Mouse (Mus musculus): ENCODE data around the gene Ceacam19. TPM values are rescaled to one million over a fixed set of nuclear protein-coding genes. Genes with fewer than 3 reads are reported as not detected.
A peak's percentile ranks its signal among the peaks of the same experiment; 100 is the strongest.

Ceacam19 gene
- polyA plus RNA-seq, 1 experiment from 2014 or later: 0.48 TPM

DNA sequence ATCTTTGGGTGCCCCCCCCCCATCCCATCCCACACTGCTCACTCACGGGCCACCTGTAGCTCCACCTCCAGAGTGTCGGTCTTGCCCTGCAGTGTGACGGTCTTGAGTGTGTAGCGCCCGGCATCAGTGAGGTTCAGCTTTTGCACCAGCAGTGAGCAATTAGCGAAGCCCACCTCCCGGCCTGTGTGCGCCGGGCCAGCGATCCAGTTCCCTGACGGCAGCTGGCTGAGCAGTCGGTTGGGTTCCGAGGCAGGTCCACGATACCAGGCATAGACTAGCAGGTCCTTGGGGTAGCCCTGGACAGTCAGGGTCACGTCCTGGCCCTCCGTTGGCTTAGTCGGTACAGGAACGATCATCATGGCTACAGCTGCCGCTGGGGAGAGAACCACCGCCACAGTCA is 34.2 kb downstream of the Ceacam19 start:
- Histone ChIP-seq H3K36me3 (no peaks in the 10 kb centered on the region), H3K4me1 (peaks cover 6% of the 10 kb centered on the region; the same call in 1 of the 2 replicates), H3K27me3 (peaks cover 32% of the 10 kb centered on the region), H3K27ac (no peak overlapping the region), H3K4me2 (no peak overlapping the region), H3K9me3 (no peaks in the 10 kb centered on the region), H3K4me3 (no peak overlapping the region), H3K9ac (no peak overlapping the region)
- no peak for ATAC-seq (ENCODE audit: insufficient number of reproducible peaks, insufficient read depth, low FRiP score, low TSS enrichment, low read depth)
- WGBS: 89% methylated on average over 20 of the region's 20 CpGs

DNA sequence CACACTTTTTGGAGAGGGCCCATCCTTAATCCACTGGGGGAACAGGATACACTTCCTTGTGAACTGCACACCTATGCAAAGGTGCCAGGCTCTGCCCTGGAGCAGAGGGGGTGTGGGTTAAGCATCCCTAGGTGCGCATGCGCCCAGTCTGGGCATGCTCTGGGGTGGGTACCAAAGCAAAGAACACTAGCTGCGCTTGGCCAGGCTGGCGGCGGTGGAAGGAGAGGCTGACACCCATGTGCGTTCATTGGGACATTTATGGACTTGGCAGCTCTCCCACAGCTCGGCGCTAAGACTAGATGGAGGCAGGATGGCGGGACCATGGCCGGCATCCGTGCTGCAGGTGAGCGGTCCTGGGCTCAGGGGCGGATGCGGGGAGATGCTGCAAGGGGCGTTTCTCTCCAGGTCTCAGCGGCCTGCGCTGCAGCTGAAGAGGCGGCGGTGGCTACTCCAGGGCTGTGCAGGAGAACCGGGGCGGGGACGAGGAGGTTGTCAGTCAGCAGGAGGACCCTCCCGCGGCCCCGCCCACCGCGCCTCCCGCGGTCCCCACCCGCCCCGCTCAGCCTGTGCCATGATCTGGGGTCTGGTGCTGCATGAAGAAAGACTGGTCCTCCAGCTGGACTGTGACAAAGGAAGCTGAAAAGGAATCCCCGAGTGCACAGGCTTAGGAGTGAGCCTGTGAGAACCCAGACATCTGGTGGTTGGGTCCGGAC is 35.8 kb downstream of the Ceacam19 start, which contains the start of gene Gm19345:
TSS of gene Gm19345 (plus strand) at position 146 of the 713 bp plus-strand sequence.
- 3% methylated on average over 33 of the region's 33 CpGs for WGBS
- H3K4me1 ChIP-seq: peaks cover 10% of the 10 kb centered on the region; the same call in 1 of the 2 replicates
- ATAC-seq (ENCODE audit: insufficient number of reproducible peaks, insufficient read depth, low FRiP score, low TSS enrichment, low read depth): peak; percentile 63; the same call in 1 of the 2 replicates
- no peaks in the 10 kb centered on the region for H3K36me3 ChIP-seq
- H3K4me2 ChIP-seq: peak within 1 kb of the TSS; percentile 60
- H3K9ac ChIP-seq: peak within 1 kb of the TSS; percentile 66
- no peaks in the 10 kb centered on the region for H3K9me3 ChIP-seq
- H3K4me3 ChIP-seq: peak within 1 kb of the TSS; percentile 34
- H3K27ac ChIP-seq: no peak within 1 kb of the TSS
- peaks cover 41% of the 10 kb centered on the region for H3K27me3 ChIP-seq

DNA sequence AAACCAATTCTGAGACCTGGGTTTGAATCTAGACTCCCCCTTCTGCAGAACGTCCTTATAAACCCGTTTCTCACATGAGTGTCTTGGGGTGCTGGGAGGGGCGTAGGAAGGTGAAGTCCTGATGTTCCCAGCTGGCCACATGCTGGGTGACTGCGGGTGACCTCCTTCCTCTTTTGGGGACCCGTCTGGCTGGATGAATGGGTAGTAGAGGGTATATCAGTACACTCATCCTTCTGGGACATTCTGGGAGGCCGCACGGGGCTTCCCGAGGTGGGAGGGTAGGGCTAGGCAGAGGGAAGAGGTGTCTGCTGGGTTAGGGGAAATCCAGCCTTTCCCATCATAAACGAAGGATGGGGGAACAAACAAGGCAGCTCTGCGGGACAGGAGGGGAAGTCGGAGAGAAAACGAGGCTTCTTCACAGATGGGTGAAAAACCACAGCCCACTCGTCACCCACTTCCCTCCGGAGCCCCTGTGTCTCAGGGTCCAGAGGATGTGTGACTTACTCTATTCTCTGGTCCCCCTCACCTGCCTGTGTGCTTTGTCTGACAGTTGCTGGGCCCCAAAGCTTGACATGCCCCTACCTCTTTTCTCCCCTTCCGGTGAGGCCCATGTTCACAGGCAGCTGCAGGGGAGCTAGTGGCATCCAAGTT is 43.1 kb downstream of the Ceacam19 start:
- no peak for ATAC-seq (ENCODE audit: insufficient number of reproducible peaks, insufficient read depth, low FRiP score, low TSS enrichment, low read depth)
- WGBS: 60% methylated on average over 15 of the region's 15 CpGs
- Histone ChIP-seq H3K27ac (no peak overlapping the region), H3K27me3 (peaks cover 39% of the 10 kb centered on the region), H3K4me3 (no peak overlapping the region), H3K4me2 (no peak overlapping the region), H3K9ac (no peak overlapping the region), H3K4me1 (peaks cover 5% of the 10 kb centered on the region; the same call in 1 of the 2 replicates), H3K36me3 (no peaks in the 10 kb centered on the region), H3K9me3 (no peaks in the 10 kb centered on the region)

DNA sequence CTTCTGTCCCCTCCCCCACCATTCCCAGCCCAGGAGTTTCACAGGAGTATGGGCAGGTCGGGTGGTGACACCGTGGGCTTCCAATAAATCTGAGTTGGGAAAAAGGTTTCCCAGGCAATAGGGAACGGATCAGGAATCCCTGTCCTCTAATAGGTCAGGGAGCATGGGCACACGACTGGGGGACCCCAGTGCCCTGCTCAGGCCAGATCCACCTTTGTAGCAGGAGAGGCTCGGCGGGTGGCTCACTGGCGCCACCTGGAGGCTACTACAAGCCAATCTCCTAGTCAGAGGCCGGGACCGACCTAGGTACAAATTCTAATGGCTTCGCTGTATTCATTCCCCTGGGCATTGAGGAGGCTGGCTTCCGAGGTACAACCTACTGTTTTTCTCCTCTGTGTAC is 44.2 kb downstream of the Ceacam19 start:
- ATAC-seq (ENCODE audit: insufficient number of reproducible peaks, insufficient read depth, low FRiP score, low TSS enrichment, low read depth): peak; percentile 66; the same call in 1 of the 2 replicates

DNA sequence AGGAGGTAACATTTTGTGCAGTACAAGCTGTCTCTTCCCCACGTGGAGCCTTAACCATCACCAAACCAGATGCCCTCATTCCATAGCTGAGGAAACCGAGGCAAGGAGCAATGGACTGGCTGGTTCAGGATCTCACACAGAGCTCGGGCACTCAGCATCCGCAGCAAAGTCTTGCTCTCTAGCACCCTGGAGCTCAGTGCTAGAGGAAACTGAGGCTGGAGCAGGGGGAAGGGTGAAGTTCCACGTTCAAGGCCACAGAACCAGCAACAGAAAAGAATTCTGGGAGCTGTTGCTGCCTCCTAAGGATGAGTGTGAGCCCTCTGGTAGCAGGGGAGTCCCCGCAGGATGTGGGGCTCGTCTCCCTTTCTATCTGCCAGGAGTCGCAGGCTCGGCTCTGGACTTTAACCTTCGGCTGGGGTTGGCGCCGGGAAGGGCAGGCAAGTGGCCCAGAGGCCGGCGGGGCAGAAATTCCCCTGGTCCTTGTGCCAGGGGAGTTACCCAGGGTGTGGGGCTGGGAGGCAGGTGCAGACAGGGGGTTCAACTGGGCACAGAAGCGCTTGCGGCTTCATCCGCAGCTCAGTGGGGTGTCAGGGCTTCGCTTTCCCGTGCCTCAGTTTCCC is 44.8 kb downstream of the Ceacam19 start:
- ATAC-seq (ENCODE audit: insufficient number of reproducible peaks, insufficient read depth, low FRiP score, low TSS enrichment, low read depth): no peak
- WGBS: 26% methylated on average over 19 of the region's 19 CpGs
- H3K27me3 ChIP-seq: peaks cover 33% of the 10 kb centered on the region

More for the DNA sequence above, 44.2 kb downstream of the Ceacam19 start:
- Histone ChIP-seq H3K36me3 (no peaks in the 10 kb centered on the region), H3K4me2 (no peak overlapping the region), H3K27ac (no peak overlapping the region), H3K9me3 (no peaks in the 10 kb centered on the region), H3K9ac (0 out of 2 replicates have a peak overlapping the region, but pooled peaks have one; percentile 16), H3K27me3 (peaks cover 36% of the 10 kb centered on the region), H3K4me1 (peaks cover 5% of the 10 kb centered on the region; the same call in 1 of the 2 replicates), H3K4me3 (no peak overlapping the region)
- 3% methylated on average over 11 of the region's 11 CpGs for WGBS

DNA sequence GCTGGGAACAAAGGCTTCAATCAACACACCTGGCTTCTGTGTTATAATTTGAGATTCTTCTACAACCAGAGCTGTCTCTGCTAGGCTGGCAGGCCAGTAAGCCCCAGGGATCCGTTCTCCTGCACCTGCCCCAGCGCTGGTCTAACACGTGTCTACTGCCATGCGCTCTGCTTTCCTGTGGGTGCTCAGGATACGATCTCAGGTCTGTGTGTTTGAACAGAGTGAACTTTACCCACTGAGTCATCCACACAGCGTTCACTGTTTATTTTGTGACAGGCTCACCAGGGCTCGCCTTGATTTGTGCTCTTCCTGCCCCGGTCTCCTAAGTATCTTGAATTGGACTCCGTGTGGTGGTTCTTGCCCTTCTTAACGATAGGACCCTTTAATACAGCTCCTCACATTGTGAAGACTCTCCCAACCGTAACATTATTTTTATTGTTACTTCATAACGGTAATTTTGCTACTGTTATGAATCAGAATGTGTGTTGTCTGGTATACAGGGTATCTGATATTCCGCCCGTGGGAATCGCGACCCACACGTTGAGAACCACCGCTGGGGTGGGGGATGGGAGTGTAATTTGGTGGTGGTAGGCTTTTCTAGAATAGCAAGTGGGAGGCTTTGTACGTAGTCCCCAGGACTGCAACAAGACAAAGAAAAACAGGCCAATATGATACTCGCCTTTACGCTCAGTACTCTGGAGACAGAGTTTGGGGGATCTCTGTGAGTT is 45.9 kb downstream of the Ceacam19 start:
- Histone ChIP-seq H3K4me3 (no peak overlapping the region), H3K4me2 (no peak overlapping the region), H3K36me3 (no peaks in the 10 kb centered on the region), H3K27me3 (peaks cover 26% of the 10 kb centered on the region), H3K9me3 (no peaks in the 10 kb centered on the region), H3K27ac (no peak overlapping the region), H3K9ac (no peak overlapping the region), H3K4me1 (no peaks in the 10 kb centered on the region)
- WGBS: 83% methylated on average over 21 of the region's 21 CpGs
- ATAC-seq (ENCODE audit: insufficient number of reproducible peaks, insufficient read depth, low FRiP score, low TSS enrichment, low read depth): no peak

More for the DNA sequence above, 44.8 kb downstream of the Ceacam19 start:
- no peaks in the 10 kb centered on the region for H3K9me3 ChIP-seq
- H3K9ac ChIP-seq: 0 out of 2 replicates have a peak overlapping the region, but pooled peaks have one; percentile 16
- H3K27ac ChIP-seq: no peak overlapping the region
- H3K36me3 ChIP-seq: no peaks in the 10 kb centered on the region
- H3K4me3 ChIP-seq: no peak overlapping the region
- peaks cover 5% of the 10 kb centered on the region; the same call in 1 of the 2 replicates for H3K4me1 ChIP-seq
- H3K4me2 ChIP-seq: no peak overlapping the region

DNA sequence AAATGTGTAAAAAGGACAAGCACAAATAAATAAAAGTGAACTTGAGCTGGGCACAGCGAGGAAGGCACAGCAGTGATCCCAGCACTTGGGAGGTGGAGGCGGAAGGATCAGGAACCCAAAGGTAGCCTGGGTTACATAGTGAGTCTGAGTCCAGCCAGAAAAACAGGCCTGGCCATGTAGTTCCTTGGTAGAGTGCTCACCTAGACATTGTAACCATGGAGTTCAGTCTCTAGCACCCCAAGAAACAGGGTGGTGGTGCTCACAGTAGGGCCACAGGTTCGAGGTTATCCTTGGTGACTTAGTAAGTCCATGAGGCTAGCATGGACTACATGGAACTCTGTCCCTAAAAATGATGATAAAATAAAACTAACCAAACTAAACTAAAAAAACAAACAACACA is 46.8 kb downstream of the Ceacam19 start:
- ATAC-seq (ENCODE audit: insufficient number of reproducible peaks, insufficient read depth, low FRiP score, low TSS enrichment, low read depth): no peak
- Histone ChIP-seq H3K4me3 (no peak overlapping the region), H3K9me3 (no peaks in the 10 kb centered on the region), H3K27me3 (peaks cover 26% of the 10 kb centered on the region), H3K4me2 (no peak overlapping the region), H3K4me1 (no peaks in the 10 kb centered on the region), H3K27ac (no peak overlapping the region), H3K36me3 (no peaks in the 10 kb centered on the region), H3K9ac (no peak overlapping the region)
- 78% methylated on average over 3 of the region's 3 CpGs for WGBS

DNA sequence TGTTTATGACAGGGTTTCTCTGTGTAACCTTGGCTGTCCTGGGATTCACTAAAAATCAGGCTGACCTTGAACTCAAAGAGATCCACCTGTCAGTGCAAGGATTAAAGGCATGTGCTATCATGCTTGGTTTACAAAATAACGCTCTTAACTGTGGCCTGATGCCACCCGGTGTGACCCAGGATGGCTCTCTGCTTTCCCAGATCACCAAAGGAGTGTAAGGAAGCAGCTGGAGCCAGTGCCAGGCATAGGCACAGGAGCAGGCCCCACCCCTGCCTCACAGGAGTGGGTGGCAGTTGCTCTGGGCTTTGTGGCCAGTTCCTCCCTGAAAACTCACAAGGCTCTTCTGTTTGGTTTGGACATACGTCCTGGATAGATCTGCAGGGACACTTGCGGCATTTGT is 47.4 kb downstream of the Ceacam19 start:
- Histone ChIP-seq H3K36me3 (no peaks in the 10 kb centered on the region), H3K9me3 (no peaks in the 10 kb centered on the region), H3K27ac (no peak overlapping the region), H3K27me3 (peaks cover 26% of the 10 kb centered on the region), H3K4me3 (no peak overlapping the region), H3K4me2 (no peak overlapping the region), H3K4me1 (no peaks in the 10 kb centered on the region), H3K9ac (no peak overlapping the region)
- WGBS: 71% methylated on average over 4 of the region's 4 CpGs
- ATAC-seq (ENCODE audit: insufficient number of reproducible peaks, insufficient read depth, low FRiP score, low TSS enrichment, low read depth): no peak

DNA sequence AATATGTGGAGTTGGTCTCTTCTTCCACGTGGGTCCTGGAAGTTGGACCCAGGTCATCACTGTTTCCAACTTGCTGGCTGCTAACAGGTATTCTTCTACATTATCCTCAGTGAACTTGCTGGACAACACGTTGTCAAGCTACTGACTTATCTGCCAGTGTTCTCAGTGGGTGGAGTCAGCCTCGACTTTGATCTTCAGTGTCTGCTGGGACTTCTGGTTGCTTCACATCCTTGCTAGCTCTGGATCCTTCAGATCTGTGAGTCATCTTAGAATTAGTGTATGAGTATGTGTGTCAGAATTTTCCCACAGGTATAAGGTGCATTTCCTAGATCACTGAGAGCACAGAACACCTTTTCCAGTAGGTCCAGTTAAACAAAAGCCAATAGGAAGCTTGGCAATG is 50.9 kb downstream of the Ceacam19 start:
- Histone ChIP-seq H3K9ac (no peak overlapping the region), H3K9me3 (no peaks in the 10 kb centered on the region), H3K36me3 (no peaks in the 10 kb centered on the region), H3K4me2 (no peak overlapping the region), H3K4me3 (no peak overlapping the region), H3K4me1 (0 out of 2 replicates have a peak, but pooled peaks cover under 1% of the 10 kb centered on the region), H3K27ac (no peak overlapping the region), H3K27me3 (no peaks in the 10 kb centered on the region)
- WGBS: 57% methylated on average over 3 of the region's 3 CpGs
- ATAC-seq (ENCODE audit: insufficient number of reproducible peaks, insufficient read depth, low FRiP score, low TSS enrichment, low read depth): no peak

DNA sequence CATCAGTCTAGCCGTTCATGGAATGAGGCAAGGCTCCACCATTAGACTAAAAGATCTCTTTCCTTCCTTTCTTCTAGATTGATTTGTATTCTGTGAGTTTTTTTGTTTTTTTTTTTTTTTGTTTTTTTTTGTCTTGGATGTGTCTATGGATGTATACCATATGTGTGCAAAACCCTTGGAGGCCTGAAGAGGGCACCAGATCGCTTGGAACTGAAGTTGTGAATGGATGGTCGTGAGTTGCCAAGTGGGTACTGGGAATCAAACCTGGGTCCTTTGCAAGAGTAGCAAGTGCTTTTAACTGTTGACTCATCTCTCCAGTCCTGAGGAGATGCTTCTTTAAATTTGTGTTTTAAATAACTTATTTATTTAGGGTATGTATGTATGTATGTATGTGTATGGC is 53.7 kb downstream of the Ceacam19 start:
- no peak for ATAC-seq (ENCODE audit: insufficient number of reproducible peaks, insufficient read depth, low FRiP score, low TSS enrichment, low read depth)
- Histone ChIP-seq H3K9me3 (no peaks in the 10 kb centered on the region), H3K27ac (no peak overlapping the region), H3K27me3 (no peaks in the 10 kb centered on the region; the same call in 1 of the 2 replicates), H3K4me1 (peaks cover 14% of the 10 kb centered on the region), H3K9ac (no peak overlapping the region), H3K4me2 (no peak overlapping the region), H3K4me3 (no peak overlapping the region), H3K36me3 (no peaks in the 10 kb centered on the region)
- WGBS: 65% methylated on average over 3 of the region's 3 CpGs

DNA sequence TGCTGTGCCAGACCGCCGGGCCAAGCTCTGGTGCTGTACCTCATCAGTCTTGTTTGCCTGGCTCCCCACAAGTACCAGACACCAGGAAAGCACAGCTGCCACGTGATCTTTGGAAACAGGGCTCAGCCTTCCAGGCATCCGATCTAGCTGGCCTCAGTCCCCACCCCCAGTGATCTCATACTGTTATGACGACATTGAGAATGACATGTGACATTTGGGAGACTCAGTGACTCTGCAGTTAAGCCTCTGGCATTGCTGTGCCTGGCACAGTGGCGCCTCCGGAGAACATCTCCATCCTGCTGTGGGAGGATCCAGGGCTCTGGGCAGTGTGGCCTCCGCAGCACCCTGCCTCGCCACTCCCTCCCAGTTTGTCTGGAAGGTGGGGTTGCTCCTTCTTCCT is 55.9 kb downstream of the Ceacam19 start:
- Histone ChIP-seq H3K4me1 (peaks cover 18% of the 10 kb centered on the region), H3K36me3 (no peaks in the 10 kb centered on the region), H3K4me2 (no peak overlapping the region), H3K9ac (no peak overlapping the region), H3K4me3 (no peak overlapping the region), H3K27me3 (no peaks in the 10 kb centered on the region; the same call in 1 of the 2 replicates), H3K9me3 (no peaks in the 10 kb centered on the region), H3K27ac (no peak overlapping the region)
- no peak for ATAC-seq (ENCODE audit: insufficient number of reproducible peaks, insufficient read depth, low FRiP score, low TSS enrichment, low read depth)
- 42% methylated on average over 9 of the region's 9 CpGs for WGBS

Measured in embryonic facial prominence, embryonic 13.5 days (tissue).